ENCODE assay signal across 9 mouse cellular contexts in the genomic region with DNA sequence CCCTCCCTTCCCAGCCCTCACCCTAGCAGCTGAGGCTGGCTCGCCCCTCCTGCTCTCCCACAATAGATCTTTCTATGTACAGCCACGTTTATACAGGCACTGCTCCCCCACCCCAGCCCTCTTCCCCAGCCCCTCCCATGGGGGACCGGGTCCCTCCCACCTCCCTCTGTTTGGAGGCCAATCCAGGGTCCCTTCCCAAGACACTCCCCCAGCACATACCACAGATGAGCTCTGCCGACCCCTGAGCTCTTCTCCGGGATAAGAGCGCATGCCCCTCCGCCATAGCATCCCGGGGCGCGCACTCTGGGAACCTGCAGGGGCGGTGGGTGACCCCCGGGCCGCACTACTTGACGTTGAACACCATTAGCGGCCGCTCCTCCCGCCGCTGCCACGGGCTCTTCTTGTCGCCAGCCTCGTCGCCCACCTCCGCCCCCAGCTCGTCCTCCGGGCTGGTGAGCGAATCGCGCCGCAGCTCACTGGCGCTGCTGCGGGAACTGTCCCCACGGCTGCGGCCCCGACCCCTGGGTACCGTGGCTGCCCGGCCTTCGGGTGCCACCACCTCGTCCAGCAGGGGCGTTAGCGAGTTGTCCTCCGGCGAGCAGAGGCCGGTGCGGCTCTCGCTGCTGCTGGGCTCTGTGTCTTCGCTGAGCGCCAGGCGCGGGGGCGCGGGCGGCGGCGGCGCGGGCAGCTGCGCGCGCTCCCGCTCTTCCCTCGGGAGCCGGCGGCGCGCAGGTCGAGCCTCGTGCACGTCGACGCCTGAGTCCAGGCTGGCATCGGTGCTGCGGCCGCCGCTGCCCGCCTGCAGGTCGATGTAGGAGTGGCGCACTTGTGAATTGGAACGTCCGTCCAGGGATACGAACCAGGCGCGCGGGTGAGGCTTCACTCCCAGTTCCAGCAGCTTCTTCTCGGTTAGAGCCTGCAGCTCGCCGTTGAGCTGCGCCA. TPM values are rescaled to one million over a fixed set of nuclear protein-coding genes. Genes with fewer than 3 reads are reported as not detected.
A peak's percentile ranks its signal among the peaks of the same experiment; 100 is the strongest.
DNase-seq lines count a peak whose midpoint lies in the region; ATAC-seq and TF ChIP-seq lines count a peak whose summit lies in the region.
"Had no signal": no experiment of that assay in that cellular context is flagged by ENCODE, and none has a peak within 500 bp of the region (broad histone marks: within the 10 kb centered on the region; RNA-seq: fewer than 3 reads in every experiment).

No protein-coding gene starts in this region.

- H3K4me3 ChIP-seq in C2C12 (ENCODE audit: insufficient read depth, poor library complexity, severe bottlenecking) = no peak overlapping the region
- H3K4me3 ChIP-seq in embryonic facial prominence, embryonic 14.5 days (ENCODE audit: low read depth, low read length) = peak overlapping the region; percentile 42
- peak overlapping the region; percentile 52 to 61 for H3K4me3 ChIP-seq in heart, embryonic 14.5 days (ENCODE audit: control insufficient read depth in 1 of 2, insufficient read depth in 1 of 2, low read depth in 1 of 2, low read length in 2 of 2)
- H3K4me3 ChIP-seq in liver, postnatal 0 days (ENCODE audit: low read depth, low read length) = peak overlapping the region; percentile 51
- peak overlapping the region; percentile 36 for H3K4me3 ChIP-seq in neural tube, embryonic 13.5 days

- peak overlapping the region; percentile 33 for H3ac ChIP-seq in C2C12 (ENCODE audit: control insufficient read depth, insufficient read length, low read depth)

- peak; percentile 26; the same call in 1 of the 2 replicates for ATAC-seq in embryonic facial prominence, embryonic 14.5 days (ENCODE audit: low read depth)
- ATAC-seq in heart, embryonic 14.5 days (ENCODE audit: insufficient number of reproducible peaks, insufficient read depth, low FRiP score, low read depth) = peak; percentile 11
- peak; percentile 60 for ATAC-seq in liver, postnatal 0 days
- peak; percentile 13; the same call in 1 of the 2 replicates for ATAC-seq in neural tube, embryonic 13.5 days (ENCODE audit: low read depth)
- no peak for ATAC-seq in megakaryocyte-erythroid progenitor cell, adult 5-6 weeks (replicated peaks; ENCODE audit: low FRiP score, low TSS enrichment, poor library complexity, severe bottlenecking)

- no peak for TF ChIP-seq EP300 in liver, postnatal 0 days (IDR thresholded peaks at IDR 0.05; ENCODE audit: low read depth)

- H3K27ac ChIP-seq in embryonic facial prominence, embryonic 14.5 days (replicated peaks; ENCODE audit: low read depth, low read length) = 0 out of 2 replicates have a peak overlapping the region, but pooled peaks have one; percentile 28
- peak overlapping the region; percentile 41 to 47; a peak in 2 of 4 replicates for H3K27ac ChIP-seq in heart, embryonic 14.5 days (replicated peaks in 1 of 2; ENCODE audit: control insufficient read depth in 1 of 2, insufficient read depth in 1 of 2, low read depth in 2 of 2, low read length in 2 of 2)
- H3K27ac ChIP-seq in liver, postnatal 0 days (ENCODE audit: low read depth) = no peak overlapping the region
- peak overlapping the region; percentile 62 for H3K27ac ChIP-seq in neural tube, embryonic 13.5 days (replicated peaks)

- no peaks in the 10 kb centered on the region for H3K9me3 ChIP-seq in embryonic facial prominence, embryonic 14.5 days (ENCODE audit: control insufficient read depth, low read length)
- no peaks in the 10 kb centered on the region for H3K9me3 ChIP-seq in heart, embryonic 14.5 days (ENCODE audit: control insufficient read depth, low read length)
- H3K9me3 ChIP-seq in liver, postnatal 0 days (ENCODE audit: low read length) = no peaks in the 10 kb centered on the region
- H3K9me3 ChIP-seq in neural tube, embryonic 13.5 days = no peaks in the 10 kb centered on the region

- TF ChIP-seq CTCF in C2C12 (IDR thresholded peaks at IDR 0.05; ENCODE audit: control insufficient read depth, insufficient read depth, insufficient read length) = no peak
- TF ChIP-seq CTCF in liver, postnatal 0 days (IDR thresholded peaks at IDR 0.05; ENCODE audit: low read depth) = peak; percentile 48

- no peaks in the 10 kb centered on the region for H3K27me3 ChIP-seq in C2C12 (ENCODE audit: control insufficient read depth, insufficient read depth, insufficient read length)
- no peaks in the 10 kb centered on the region for H3K27me3 ChIP-seq in embryonic facial prominence, embryonic 14.5 days (replicated peaks; ENCODE audit: control insufficient read depth, insufficient read depth, low read length)
- H3K27me3 ChIP-seq in heart, embryonic 14.5 days (ENCODE audit: control insufficient read depth, insufficient read depth, low read length) = no peaks in the 10 kb centered on the region; the same call in 1 of the 2 replicates
- H3K27me3 ChIP-seq in liver, postnatal 0 days (ENCODE audit: insufficient read depth, low read length) = peaks cover 21% of the 10 kb centered on the region
- peaks cover 9% of the 10 kb centered on the region for H3K27me3 ChIP-seq in neural tube, embryonic 13.5 days

- no peaks in the 10 kb centered on the region for H3K79me3 ChIP-seq in C2C12 (ENCODE audit: low read depth)

- peaks cover 13% of the 10 kb centered on the region for H3K4me1 ChIP-seq in embryonic facial prominence, embryonic 14.5 days (ENCODE audit: control insufficient read depth, insufficient read depth, low read length)
- peaks cover 10 to 38% of the 10 kb centered on the region in 2 experiments for H3K4me1 ChIP-seq in heart, embryonic 14.5 days (ENCODE audit: control insufficient read depth in 2 of 2, insufficient read depth in 2 of 2, low read length in 2 of 2)
- peaks cover 12% of the 10 kb centered on the region for H3K4me1 ChIP-seq in liver, postnatal 0 days (ENCODE audit: insufficient read depth)
- peaks cover 50% of the 10 kb centered on the region for H3K4me1 ChIP-seq in neural tube, embryonic 13.5 days (replicated peaks)

- peaks cover 24% of the 10 kb centered on the region for H3K36me3 ChIP-seq in C2C12 (ENCODE audit: control insufficient read depth, insufficient read depth)
- H3K36me3 ChIP-seq in embryonic facial prominence, embryonic 14.5 days (ENCODE audit: control insufficient read depth, insufficient read depth, low read length) = peaks cover 90% of the 10 kb centered on the region
- peaks cover 80% of the 10 kb centered on the region for H3K36me3 ChIP-seq in heart, embryonic 14.5 days (ENCODE audit: control insufficient read depth, insufficient read depth, low read length)
- H3K36me3 ChIP-seq in liver, postnatal 0 days (replicated peaks; ENCODE audit: insufficient read depth, low read length) = peaks cover 18% of the 10 kb centered on the region
- peaks cover 91% of the 10 kb centered on the region for H3K36me3 ChIP-seq in neural tube, embryonic 13.5 days

- H3K79me2 ChIP-seq in C2C12 (ENCODE audit: control insufficient read depth, insufficient read depth) = no peaks in the 10 kb centered on the region

- H3K9ac ChIP-seq in embryonic facial prominence, embryonic 14.5 days (ENCODE audit: low read depth, low read length) = peak overlapping the region; percentile 61
- peak overlapping the region; percentile 74 for H3K9ac ChIP-seq in heart, embryonic 14.5 days (ENCODE audit: low read length)
- H3K9ac ChIP-seq in liver, postnatal 0 days (replicated peaks) = peak overlapping the region; percentile 54
- peak overlapping the region; percentile 73 for H3K9ac ChIP-seq in neural tube, embryonic 13.5 days

- WGBS in embryonic facial prominence, embryonic 14.5 days = 5% methylated on average over 52 of the region's 87 CpGs
- WGBS in heart, embryonic 14.5 days = 17% methylated on average over 86 of the region's 87 CpGs
- WGBS in liver, postnatal 0 days (ENCODE audit: insufficient replicate concordance) = 32% methylated on average over 80 of the region's 87 CpGs
- whole genome bisulfite sequencing in neural tube, embryonic 13.5 days = 7% methylated on average over 87 of the region's 87 CpGs

- DNase-seq in adrenal gland, postnatal 10 days = peak; percentile 86
- peak; percentile 80 for DNase-seq in embryonic facial prominence, embryonic 14.5 days (ENCODE audit: low spot score)
- peak; percentile 80 for DNase-seq in kidney, postnatal 14 days
- peak; percentile 70 for DNase-seq in liver, postnatal 0 days

- H3K4me2 ChIP-seq in embryonic facial prominence, embryonic 14.5 days (ENCODE audit: low read depth, low read length) = peak overlapping the region; percentile 84
- peak overlapping the region; percentile 96 for H3K4me2 ChIP-seq in heart, embryonic 14.5 days (ENCODE audit: low read length)
- H3K4me2 ChIP-seq in liver, postnatal 0 days (ENCODE audit: low read depth, low read length) = peak overlapping the region; percentile 93
- H3K4me2 ChIP-seq in neural tube, embryonic 13.5 days = peak overlapping the region; percentile 64

RNA-seq across cellular contexts. Expression of a gene that starts 7.3 kb away (rescaled TPM):
- 79.1 TPM for polyA plus RNA-seq in C2C12 (2012; fragmentation: generic; extraction: Trizol)
- total RNA-seq in adrenal gland, postnatal 10 days (2021) = 100 to 1,000 TPM; 161 to 189 TPM
- polyA plus RNA-seq in embryonic facial prominence, embryonic 14.5 days (2014; fragmentation: Nextera tagmentation; extraction: Ambion mirVana) = 121 and 129 TPM in 2 replicates
- 182 and 190 TPM in 2 replicates for polyA plus RNA-seq in heart, embryonic 14.5 days (2014; fragmentation: Nextera tagmentation; extraction: Ambion mirVana)
- polyA plus RNA-seq in liver, postnatal 0 days (2015; fragmentation: Nextera tagmentation; extraction: Ambion mirVana) = 156 and 161 TPM in 2 replicates
- 83.3 and 88.6 TPM in 2 replicates for polyA plus RNA-seq in neural tube, embryonic 13.5 days (2015; fragmentation: Nextera tagmentation; extraction: Ambion mirVana)
- total RNA-seq in megakaryocyte-erythroid progenitor cell, adult 5-6 weeks (2014; fragmentation: Nextera tagmentation) = 16.1 and 17.8 TPM in 2 replicates
- 5.4 and 14.2 TPM in 2 replicates for total RNA-seq in megakaryocyte-erythroid progenitor cell, adult 5-6 weeks (2017)

RNA-seq across cellular contexts. Expression of a gene that starts 10.1 kb away (rescaled TPM):
- polyA plus RNA-seq in C2C12 (2012; fragmentation: generic; extraction: Trizol) = 6.3 TPM
- 10 to 100 TPM; 12.3 to 15.3 TPM for total RNA-seq in adrenal gland, postnatal 10 days (2021)
- polyA plus RNA-seq in embryonic facial prominence, embryonic 14.5 days (2014; fragmentation: Nextera tagmentation; extraction: Ambion mirVana) = 6.8 and 10.7 TPM in 2 replicates
- 4.6 and 7.9 TPM in 2 replicates for polyA plus RNA-seq in heart, embryonic 14.5 days (2014; fragmentation: Nextera tagmentation; extraction: Ambion mirVana)
- polyA plus RNA-seq in liver, postnatal 0 days (2015; fragmentation: Nextera tagmentation; extraction: Ambion mirVana) = 0.23 and 0.72 TPM in 2 replicates
- 20.3 and 21.6 TPM in 2 replicates for polyA plus RNA-seq in neural tube, embryonic 13.5 days (2015; fragmentation: Nextera tagmentation; extraction: Ambion mirVana)
- 0.82 TPM in 1 of 2 replicates, not detected in the other for total RNA-seq in megakaryocyte-erythroid progenitor cell, adult 5-6 weeks (2014; fragmentation: Nextera tagmentation)
- 0.28 TPM in 1 of 2 replicates, not detected in the other for total RNA-seq in megakaryocyte-erythroid progenitor cell, adult 5-6 weeks (2017)
- total RNA-seq: neutrophil, adult 5-6 weeks had no signal

RNA-seq across cellular contexts. Expression of a gene that starts 29.6 kb away (rescaled TPM):
- 174 TPM for polyA plus RNA-seq in C2C12 (2012; fragmentation: generic; extraction: Trizol)
- total RNA-seq in adrenal gland, postnatal 10 days (2021) = 100 to 1,000 TPM; 327 to 377 TPM
- 190 and 194 TPM in 2 replicates for polyA plus RNA-seq in embryonic facial prominence, embryonic 14.5 days (2014; fragmentation: Nextera tagmentation; extraction: Ambion mirVana)
- 266 and 295 TPM in 2 replicates for polyA plus RNA-seq in heart, embryonic 14.5 days (2014; fragmentation: Nextera tagmentation; extraction: Ambion mirVana)
- polyA plus RNA-seq in liver, postnatal 0 days (2015; fragmentation: Nextera tagmentation; extraction: Ambion mirVana) = 510 and 522 TPM in 2 replicates
- polyA plus RNA-seq in neural tube, embryonic 13.5 days (2015; fragmentation: Nextera tagmentation; extraction: Ambion mirVana) = 154 TPM in 2 replicates
- 115 and 148 TPM in 2 replicates for total RNA-seq in megakaryocyte-erythroid progenitor cell, adult 5-6 weeks (2014; fragmentation: Nextera tagmentation)
- 43.8 and 55.9 TPM in 2 replicates for total RNA-seq in megakaryocyte-erythroid progenitor cell, adult 5-6 weeks (2017)

RNA-seq across cellular contexts. Expression of a gene that starts 32.5 kb away (rescaled TPM):
- 1.3 TPM for polyA plus RNA-seq in C2C12 (2012; fragmentation: generic; extraction: Trizol)
- 1 to 10 TPM; 4.3 to 5.7 TPM for total RNA-seq in adrenal gland, postnatal 10 days (2021)
- polyA plus RNA-seq in embryonic facial prominence, embryonic 14.5 days (2014; fragmentation: Nextera tagmentation; extraction: Ambion mirVana) = 6.0 and 6.6 TPM in 2 replicates
- 6.7 and 6.8 TPM in 2 replicates for polyA plus RNA-seq in heart, embryonic 14.5 days (2014; fragmentation: Nextera tagmentation; extraction: Ambion mirVana)
- polyA plus RNA-seq in liver, postnatal 0 days (2015; fragmentation: Nextera tagmentation; extraction: Ambion mirVana) = 41.0 and 44.8 TPM in 2 replicates
- polyA plus RNA-seq in neural tube, embryonic 13.5 days (2015; fragmentation: Nextera tagmentation; extraction: Ambion mirVana) = 5.7 and 6.2 TPM in 2 replicates
- total RNA-seq in megakaryocyte-erythroid progenitor cell, adult 5-6 weeks (2014; fragmentation: Nextera tagmentation) = 27.7 and 30.8 TPM in 2 replicates
- total RNA-seq in megakaryocyte-erythroid progenitor cell, adult 5-6 weeks (2017) = 26.5 and 73.4 TPM in 2 replicates

RNA-seq across cellular contexts. Expression of a gene that starts 44.2 kb away (rescaled TPM):
- polyA plus RNA-seq in C2C12 (2012; fragmentation: generic; extraction: Trizol) = 2.2 TPM
- 10 to 100 TPM; 21.2 to 34.3 TPM for total RNA-seq in adrenal gland, postnatal 10 days (2021)
- polyA plus RNA-seq in embryonic facial prominence, embryonic 14.5 days (2014; fragmentation: Nextera tagmentation; extraction: Ambion mirVana) = 7.1 and 7.8 TPM in 2 replicates
- polyA plus RNA-seq in heart, embryonic 14.5 days (2014; fragmentation: Nextera tagmentation; extraction: Ambion mirVana) = 0.81 and 1.2 TPM in 2 replicates
- 1.8 and 2.4 TPM in 2 replicates for polyA plus RNA-seq in liver, postnatal 0 days (2015; fragmentation: Nextera tagmentation; extraction: Ambion mirVana)
- 156 and 161 TPM in 2 replicates for polyA plus RNA-seq in neural tube, embryonic 13.5 days (2015; fragmentation: Nextera tagmentation; extraction: Ambion mirVana)
- not detected in 2 replicates for total RNA-seq in megakaryocyte-erythroid progenitor cell, adult 5-6 weeks (2014; fragmentation: Nextera tagmentation)
- not detected in 2 replicates for total RNA-seq in megakaryocyte-erythroid progenitor cell, adult 5-6 weeks (2017)
